Comparison of ENCODE assay signal across 12 mouse cellular contexts in genomic region chr11:57655669-57656325, GRCm38 (mm10). TPM values are rescaled to one million over a fixed set of nuclear protein-coding genes. Genes with fewer than 3 reads are reported as not detected.
DNase-seq lines count a peak whose midpoint lies in the region; ATAC-seq and TF ChIP-seq lines count a peak whose summit lies in the region.
"Had no signal": no experiment of that assay in that cellular context is flagged by ENCODE, and none has a peak within 500 bp of the region (broad histone marks: within the 10 kb centered on the region; RNA-seq: fewer than 3 reads in every experiment).

No protein-coding gene starts in this region.

- no peaks in the 10 kb centered on the region for H3K36me3 ChIP-seq in limb, embryonic 14.5 days (ENCODE audit: control insufficient read depth, insufficient read depth, low read length)
- H3K36me3 ChIP-seq: hindbrain, embryonic 13.5 days; limb, embryonic 13.5 days had no signal

- H3K4me3 ChIP-seq in limb, embryonic 14.5 days (replicated peaks; ENCODE audit: low read length), result no peak overlapping the region
- H3K4me3 ChIP-seq: forebrain, embryonic 13.5 days; hindbrain, embryonic 13.5 days; limb, embryonic 13.5 days had no signal

- ATAC-seq in limb, embryonic 14.5 days (ENCODE audit: low FRiP score, low read depth), result no peak
- ATAC-seq: forebrain, embryonic 13.5 days had no signal

- no peaks in the 10 kb centered on the region for H3K9me3 ChIP-seq in limb, embryonic 14.5 days (ENCODE audit: control insufficient read depth, low read length)
- H3K9me3 ChIP-seq: forebrain, embryonic 13.5 days; hindbrain, embryonic 13.5 days; limb, embryonic 13.5 days had no signal

- intact Hi-C loops in heart, postnatal 14 days (cut with DNase I), result no loop called here

- H3K4me2 ChIP-seq in limb, embryonic 14.5 days (replicated peaks; ENCODE audit: low read depth, low read length, severe bottlenecking), result no peak overlapping the region
- H3K4me2 ChIP-seq: forebrain, embryonic 13.5 days; hindbrain, embryonic 13.5 days; limb, embryonic 13.5 days had no signal

- 0 out of 2 replicates have a peak overlapping the region, but pooled peaks have one; percentile 14 for H3K9ac ChIP-seq in limb, embryonic 14.5 days (ENCODE audit: low read depth, low read length, severe bottlenecking)
- H3K9ac ChIP-seq: hindbrain, embryonic 13.5 days had no signal

- TF ChIP-seq POLR2A in limb, embryonic 14.5 days (IDR thresholded peaks at IDR 0.05; ENCODE audit: borderline replicate concordance, extremely low read depth, insufficient read depth, insufficient read length), result no peak

- DNase-seq in heart, adult 11 months, result peak; percentile 81
- DNase-seq in heart, postnatal 14 days, result no peak
- DNase-seq in ovary, postnatal 36 days (ENCODE audit: low spot score), result peak; percentile 2
- DNase-seq in ovary, postnatal 14 days (ENCODE audit: low spot score), result no peak
- DNase-seq in T-cell, adult 2 months (ENCODE audit: low spot score), result peak; percentile 31
- no peak for DNase-seq in limb, embryonic 14.5 days (ENCODE audit: low spot score)
- DNase-seq in cerebellum, adult 9-10 months, result no peak
- DNase-seq in c-Kit-positive CD71-positive TER-119-positive erythroid progenitor cells, embryonic 14.5 days (ENCODE audit: low spot score), result no peak
- DNase-seq: adrenal gland, adult 2 months had no signal

- 60% methylated on average over 10 of the region's 10 CpGs for WGBS in limb, embryonic 14.5 days

- H3K27ac ChIP-seq in limb, embryonic 14.5 days (replicated peaks; ENCODE audit: low read depth, low read length), result no peak overlapping the region
- H3K27ac ChIP-seq: forebrain, embryonic 13.5 days; hindbrain, embryonic 13.5 days; limb, embryonic 13.5 days had no signal

- peaks cover 34% of the 10 kb centered on the region for H3K4me1 ChIP-seq in limb, embryonic 14.5 days (ENCODE audit: control insufficient read depth, insufficient read depth, low read length)

- H3K27me3 ChIP-seq in limb, embryonic 14.5 days (ENCODE audit: control insufficient read depth, insufficient read depth, low read length), result no peaks in the 10 kb centered on the region
- H3K27me3 ChIP-seq: limb, embryonic 13.5 days had no signal

RNA-seq across cellular contexts. Expression of gene Galnt10, which starts 10.6 kb away (rescaled TPM):
- total RNA-seq in heart, postnatal 14 days (2021), result 10 to 100 TPM; 11.1 to 12.8 TPM
- 26.5 and 30.3 TPM in 2 replicates for polyA plus RNA-seq in limb, embryonic 14.5 days (2012; rRNA removed)
- polyA plus RNA-seq in limb, embryonic 14.5 days (2014; fragmentation: Nextera tagmentation; extraction: Ambion mirVana), result 24.4 and 27.5 TPM in 2 replicates

Comparison
In these comparisons a context has a peak if more than half of its experiments do, and no peak if none do; other contexts are left out.
1. DNase-seq: peak in heart, adult 11 months (single experiment), ovary, postnatal 36 days (single experiment) and T-cell, adult 2 months (single experiment); none in heart, postnatal 14 days (0 of 2), ovary, postnatal 14 days (single experiment), limb, embryonic 14.5 days (single experiment), cerebellum, adult 9-10 months (single experiment) and c-Kit-positive CD71-positive TER-119-positive erythroid progenitor cells, embryonic 14.5 days (single experiment).